Mouse (Mus musculus) erythroblast, embryonic 14.5 days (primary cell): ENCODE measurements around the gene Gxylt2.

Source experiments
- GATA1 ChIP-seq: IDR thresholded peaks from 2 replicates; pipeline ENCODE4 v1.6.1; 2012; ENCODE audit warnings: low read length, inconsistent platforms, mixed read lengths
- TAL1 ChIP-seq: IDR thresholded peaks from 3 replicates; pipeline ENCODE4 v1.6.1; 2012; ENCODE audit warnings: low read length, inconsistent platforms, mixed read lengths

DNA sequence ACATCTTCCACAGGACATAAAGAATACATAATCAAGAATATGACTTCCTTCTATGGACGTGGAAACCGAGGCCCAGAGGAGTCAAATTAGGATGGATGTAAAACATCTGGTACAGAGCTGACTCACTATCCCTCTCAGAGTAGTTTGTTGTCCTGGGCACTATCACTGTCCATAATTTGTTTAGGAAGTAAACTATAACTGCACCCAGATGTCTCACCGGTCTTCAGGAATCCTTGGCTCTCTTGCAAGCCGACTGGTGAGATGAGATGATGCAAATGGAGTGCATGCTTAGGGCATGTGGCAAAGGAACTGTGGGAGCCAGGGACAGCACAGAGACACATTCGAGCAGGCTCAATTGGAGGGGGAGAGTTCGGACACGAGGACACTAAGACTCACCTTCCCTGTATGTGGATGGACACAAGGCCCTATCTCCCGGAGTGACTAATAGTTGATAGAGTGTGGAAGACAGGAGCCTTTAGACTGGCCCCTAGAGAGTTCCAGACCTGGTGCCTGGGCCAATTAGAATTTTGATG is 10.8 kb downstream of the Gxylt2 start:
- TF ChIP-seq TAL1 (no peak), GATA1 (no peak)
